Mouse (Mus musculus) testis, adult 2 months (tissue): ENCODE data around the gene Tbata.

ENCODE experiments used
- CTCF ChIP-seq: fragments of 200-500 bp; IDR thresholded peaks from 2 replicates; pipeline ENCODE4 v1.5.1; 2012; ENCODE audit warnings: low read depth, mild to moderate bottlenecking, inconsistent platforms, low read length, moderate library complexity; ENCODE audit not compliant: control insufficient read depth, insufficient read depth, insufficient replicate concordance
- POLR2A ChIP-seq: fragments of 200-500 bp; IDR thresholded peaks from 2 replicates; pipeline ENCODE4 v1.6.1; 2012; ENCODE audit warnings: low read depth, mild to moderate bottlenecking, inconsistent platforms, low read length, moderate library complexity; ENCODE audit not compliant: control insufficient read depth

GRCm38 (mm10) chr10:61232858-61233567 lies 61.3 kb downstream of the Tbata start:
- TF ChIP-seq CTCF, result no peak
- no peak for TF ChIP-seq POLR2A
